Mouse (Mus musculus) brown adipose tissue, adult 24 weeks (tissue): ENCODE measurements around the gene Rhod. TPM values are rescaled to one million over a fixed set of nuclear protein-coding genes. Genes with fewer than 3 reads are reported as not detected.
A peak's percentile ranks its signal among the peaks of the same experiment; 100 is the strongest.

ENCODE experiments used
- H3K27ac ChIP-seq: fragments of 200-500 bp; replicated peaks from 2 replicates; pipeline ENCODE4 v1.5.1; 2012; ENCODE audit warnings: low read depth, mild to moderate bottlenecking, low read length
- H3K4me1 ChIP-seq: fragments of 200-500 bp; 2 replicates; pipeline ENCODE4 v1.6.1; 2012; ENCODE audit warnings: low read length, mixed read lengths; ENCODE audit not compliant: control insufficient read depth, insufficient read depth, insufficient read length
- H3K4me3 ChIP-seq: fragments of 200-500 bp; 2 replicates; pipeline ENCODE4 v1.5.1; 2012; ENCODE audit warnings: low read depth, mild to moderate bottlenecking, low read length, moderate library complexity; ENCODE audit not compliant: insufficient read depth
- polyA plus RNA-seq: library from polyadenylated mRNA; stranded (reverse); fragments of >200 nt; gene quantifications from 2 replicates; pipeline ENCODE4 v1.2.4, GENCODE M21; 2012; ENCODE audit not compliant: missing spikeins, insufficient read depth, insufficient read length

Rhod gene
- 4.3 and 4.5 TPM in 2 replicates for polyA plus RNA-seq

DNA sequence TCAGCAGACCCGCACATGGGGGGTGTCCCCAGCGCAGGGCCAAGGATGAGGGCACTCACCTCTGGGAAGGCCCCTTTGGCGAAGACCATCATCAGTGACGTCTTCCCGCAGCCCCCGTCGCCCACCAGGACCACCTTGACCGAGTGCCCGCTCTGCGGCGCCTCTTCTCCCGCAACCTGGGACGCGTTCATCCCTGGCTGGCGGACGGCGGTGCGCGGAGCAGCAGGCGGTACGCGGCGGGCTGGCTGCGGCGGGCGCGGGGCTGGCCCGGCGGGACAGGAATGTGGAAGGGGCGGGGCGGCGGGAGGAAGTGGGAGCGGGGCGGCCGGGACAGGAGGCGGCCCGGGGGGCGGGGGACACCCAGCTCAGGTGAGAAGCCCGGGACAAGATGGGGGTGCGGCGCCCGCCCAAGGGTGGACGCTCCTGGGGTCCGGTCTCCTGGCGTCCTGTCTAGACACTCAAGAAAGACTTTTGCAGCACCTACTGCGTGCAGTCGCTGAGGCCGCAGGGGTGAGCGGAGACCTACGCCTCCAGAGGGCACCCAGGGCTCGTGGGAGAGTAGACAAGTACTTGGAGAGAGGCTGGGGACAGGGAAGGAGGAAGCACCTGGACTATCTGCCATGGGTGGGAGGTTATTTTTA lies at the start of gene Rhod:
Gene Rhod, minus strand, starts transcription at position 272 of the 641 bp plus-strand sequence.
- H3K4me3 ChIP-seq: peak within 1 kb of the TSS; percentile 78
- H3K4me1 ChIP-seq: peaks cover 8% of the 10 kb centered on the region
- H3K27ac ChIP-seq: no peak within 1 kb of the TSS

DNA sequence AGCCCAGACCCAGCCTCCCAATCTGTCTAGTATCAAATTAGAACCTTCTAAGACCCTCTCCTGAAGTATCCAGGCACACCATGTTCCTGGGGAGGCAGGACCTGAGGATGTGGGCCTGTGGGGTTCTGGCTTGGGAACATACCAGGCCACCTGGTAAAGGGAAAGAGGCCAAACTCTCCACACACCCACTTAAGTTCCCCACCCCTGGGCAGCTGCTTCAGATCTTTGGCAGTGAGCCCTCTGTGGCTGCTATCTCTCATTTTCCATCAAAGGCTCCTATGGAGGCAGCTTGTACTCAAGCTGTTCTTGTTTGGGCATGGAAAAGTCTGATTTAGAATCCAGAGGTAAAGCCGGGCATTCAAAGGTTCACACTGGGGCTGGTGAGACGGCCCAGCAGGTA lies 48.6 kb upstream of the Rhod start:
- no peak overlapping the region for H3K4me3 ChIP-seq
- H3K4me1 ChIP-seq: peaks cover 2% of the 10 kb centered on the region; the same call in 1 of the 2 replicates
- no peak overlapping the region for H3K27ac ChIP-seq

DNA sequence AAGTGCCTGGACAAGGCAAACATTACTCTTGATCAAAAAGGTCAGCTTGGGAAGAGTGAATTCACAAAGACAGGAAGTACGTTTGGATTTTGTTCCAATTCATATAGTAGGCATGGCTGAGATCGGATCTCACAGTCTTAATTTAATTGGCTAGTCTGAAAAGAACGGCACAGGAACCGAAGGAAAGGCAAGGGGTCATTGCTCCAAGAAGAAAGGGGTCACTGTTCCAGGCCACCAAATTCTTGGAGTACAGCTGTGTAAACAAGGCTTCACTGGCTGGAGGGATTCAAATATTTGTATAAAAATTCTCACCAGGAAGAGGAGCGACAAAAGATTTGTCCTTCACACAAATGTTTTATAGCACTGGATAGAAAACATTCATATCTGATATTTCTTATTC lies 45.8 kb upstream of the Rhod start:
- H3K4me3 ChIP-seq: no peak overlapping the region
- peaks cover 2% of the 10 kb centered on the region; the same call in 1 of the 2 replicates for H3K4me1 ChIP-seq
- H3K27ac ChIP-seq: no peak overlapping the region

DNA sequence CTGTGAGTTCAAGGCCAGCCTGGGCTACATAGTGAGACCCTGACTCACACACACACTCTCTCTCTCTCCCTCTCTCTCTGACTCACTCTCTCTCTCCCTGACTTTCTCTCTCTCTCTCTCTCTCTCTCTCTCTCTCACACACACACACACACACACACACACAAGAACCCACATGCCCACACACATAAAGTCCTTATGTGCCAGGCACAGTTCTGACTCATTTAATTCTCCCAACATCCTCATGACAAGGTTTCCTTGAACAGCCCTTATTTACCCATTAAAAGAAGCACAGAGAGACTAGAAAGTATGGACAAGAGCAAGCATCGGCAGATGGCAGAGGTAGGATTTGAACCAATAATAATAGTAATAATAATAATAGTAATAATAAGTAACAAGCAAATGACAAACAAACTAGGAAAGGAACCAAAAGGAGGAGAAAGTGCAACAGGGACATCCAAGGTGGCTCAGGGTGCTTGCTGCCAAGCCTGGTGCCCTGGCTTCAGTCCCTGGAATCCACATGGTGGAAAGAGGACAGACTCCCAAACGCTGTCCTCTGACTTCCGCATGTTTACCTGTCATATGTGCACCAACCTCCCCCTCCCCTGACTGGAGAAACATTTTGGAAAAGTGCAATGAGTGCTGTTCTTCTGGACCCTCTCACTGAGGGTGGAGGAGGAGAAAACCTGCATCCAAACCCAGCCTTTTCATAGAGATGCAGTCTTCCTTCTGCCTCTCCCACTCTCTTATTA lies 43.1 kb upstream of the Rhod start:
- H3K27ac ChIP-seq: peak overlapping the region; percentile 56
- H3K4me3 ChIP-seq: no peak overlapping the region
- H3K4me1 ChIP-seq: peaks cover 6% of the 10 kb centered on the region; the same call in 1 of the 2 replicates

DNA sequence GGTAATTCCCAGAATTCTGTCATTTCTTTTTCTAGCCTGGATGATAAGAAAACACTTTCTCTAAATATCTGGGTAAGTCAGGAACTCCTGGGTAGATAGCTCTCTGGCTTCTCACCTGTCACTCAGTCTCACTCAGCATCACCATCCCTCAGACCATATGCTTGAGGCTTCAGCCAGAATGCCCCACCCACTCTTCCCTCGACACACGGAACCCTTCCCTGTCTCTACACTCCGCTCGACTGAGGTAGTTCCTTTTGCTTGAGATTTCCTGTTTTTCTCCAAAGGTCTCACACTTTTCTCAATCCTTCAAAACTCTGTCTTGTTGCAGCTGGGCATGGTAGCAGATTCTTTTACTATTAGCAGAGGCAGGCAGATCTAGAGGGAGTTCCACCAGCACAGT lies 42.1 kb upstream of the Rhod start:
- Histone ChIP-seq H3K4me1 (peaks cover 6% of the 10 kb centered on the region; the same call in 1 of the 2 replicates), H3K27ac (no peak overlapping the region), H3K4me3 (no peak overlapping the region)

DNA sequence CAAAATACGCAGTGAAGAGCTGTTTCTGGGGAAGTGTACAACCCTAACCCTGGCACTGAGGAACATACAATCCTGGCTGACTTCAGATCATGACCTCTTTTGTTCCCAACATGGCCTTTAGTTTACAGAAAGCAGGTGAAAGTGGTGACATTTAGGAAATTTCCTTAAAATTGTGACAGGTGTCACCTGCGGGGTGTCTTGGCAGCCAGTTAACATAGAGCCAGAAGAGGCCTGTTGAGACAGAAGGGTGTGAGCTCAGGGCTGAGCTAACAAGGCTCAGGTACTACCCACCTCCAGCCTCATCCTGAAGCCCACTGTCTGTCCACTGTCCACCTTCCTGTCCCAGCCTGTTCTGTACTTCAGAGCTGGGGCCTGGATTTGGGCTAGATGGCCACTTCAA lies 40.8 kb upstream of the Rhod start:
- no peak overlapping the region for H3K27ac ChIP-seq
- H3K4me1 ChIP-seq: peaks cover 6% of the 10 kb centered on the region; the same call in 1 of the 2 replicates
- no peak overlapping the region for H3K4me3 ChIP-seq

DNA sequence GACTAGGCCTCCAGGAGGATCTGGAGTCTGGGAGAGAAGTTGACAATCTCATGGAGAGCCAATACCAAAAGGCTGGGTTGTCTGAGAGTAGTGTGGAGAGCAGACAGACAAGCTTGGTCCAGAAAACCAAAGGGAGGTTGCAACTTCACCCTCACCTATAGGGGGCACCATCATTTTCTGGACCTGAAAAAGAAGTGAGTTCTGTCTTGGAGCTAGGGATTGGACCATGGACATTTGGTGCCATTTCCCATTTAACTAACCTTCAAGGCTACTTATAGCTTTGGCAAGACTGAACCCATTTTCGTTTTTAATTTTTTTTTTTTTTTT lies 38.9 kb upstream of the Rhod start:
- Histone ChIP-seq H3K27ac (no peak overlapping the region), H3K4me1 (peaks cover 6% of the 10 kb centered on the region; the same call in 1 of the 2 replicates), H3K4me3 (no peak overlapping the region)

DNA sequence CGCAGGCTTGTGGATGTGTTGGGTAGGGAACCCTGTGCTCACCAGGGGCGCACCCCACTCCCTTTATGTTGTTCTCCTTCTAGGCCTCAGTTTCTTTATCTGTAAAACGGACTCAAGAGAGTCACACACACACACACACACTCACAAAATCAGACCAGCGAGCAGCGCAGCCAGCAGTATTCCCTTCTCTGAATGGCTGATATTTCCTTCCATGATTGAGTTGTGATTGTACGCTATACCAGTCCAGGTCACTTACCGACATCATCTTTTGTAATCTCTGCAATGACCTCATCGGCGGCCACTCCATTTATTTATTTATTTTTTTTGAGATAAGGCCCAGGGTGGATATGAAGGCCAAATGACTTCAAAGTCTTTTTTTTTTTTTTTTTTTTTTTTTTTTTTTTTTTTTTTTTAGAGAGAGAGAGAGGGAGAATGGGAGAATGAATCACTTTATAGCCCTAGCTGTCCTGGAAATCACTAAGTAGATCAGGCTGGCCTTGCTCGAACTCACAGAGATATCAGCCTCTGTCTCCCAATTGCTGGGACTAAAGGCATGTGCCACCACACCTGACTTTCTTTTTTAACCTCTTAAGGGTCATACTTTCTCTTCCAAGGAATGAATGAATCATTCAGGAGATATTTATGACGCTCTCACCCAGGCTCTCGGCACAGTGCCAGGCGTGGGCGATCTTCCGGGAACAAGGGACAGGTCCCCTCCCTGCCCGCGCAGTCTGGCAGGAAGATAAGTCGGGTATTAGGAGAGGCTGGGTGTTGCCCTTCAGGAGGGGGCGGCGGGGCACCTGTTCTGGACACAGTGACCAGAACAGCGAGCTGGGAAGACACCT lies 38.3 kb upstream of the Rhod start, which contains the start of gene Syt12:
Gene Syt12, minus strand, starts transcription at position 103 of the 845 bp plus-strand sequence.
- peaks cover 4% of the 10 kb centered on the region; the same call in 1 of the 2 replicates for H3K4me1 ChIP-seq
- H3K4me3 ChIP-seq: peak within 1 kb of the TSS; percentile 58
- H3K27ac ChIP-seq: no peak within 1 kb of the TSS

DNA sequence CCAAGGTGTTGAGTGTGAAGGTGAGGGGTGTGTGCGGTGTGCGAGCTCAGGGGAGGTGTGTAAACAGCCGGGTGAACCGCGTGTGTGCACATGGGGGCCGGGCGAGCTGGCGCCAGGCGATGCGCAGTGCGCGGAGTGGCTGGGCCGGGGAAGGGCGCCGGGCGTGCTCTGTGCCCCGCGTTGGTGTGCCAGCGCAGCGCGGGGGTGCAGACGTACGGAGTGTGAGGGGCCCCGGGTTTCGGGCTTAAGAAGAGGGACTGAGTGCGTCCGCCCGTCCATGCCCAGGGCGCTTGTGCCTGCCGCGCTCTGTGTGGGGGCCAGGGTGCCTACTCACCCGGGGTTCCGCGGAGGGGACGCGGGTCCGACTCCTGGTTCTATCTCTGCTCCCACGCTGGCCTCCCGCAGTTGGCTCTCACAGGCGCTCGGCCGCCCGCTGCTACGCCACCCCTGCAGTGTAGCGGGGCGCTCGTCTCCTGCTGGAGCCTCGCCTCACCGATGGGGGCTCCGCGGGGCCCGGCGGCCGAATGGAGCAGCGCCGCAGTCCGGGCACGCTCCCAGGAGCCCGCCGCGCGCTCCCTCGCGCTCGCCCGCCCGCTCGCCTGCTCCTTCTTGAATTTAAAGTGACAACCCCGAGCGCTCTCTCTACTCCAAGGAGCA lies 37.5 kb upstream of the Rhod start:
- H3K4me3 ChIP-seq: peak overlapping the region; percentile 58
- H3K27ac ChIP-seq: no peak overlapping the region
- peaks cover 4% of the 10 kb centered on the region; the same call in 1 of the 2 replicates for H3K4me1 ChIP-seq

DNA sequence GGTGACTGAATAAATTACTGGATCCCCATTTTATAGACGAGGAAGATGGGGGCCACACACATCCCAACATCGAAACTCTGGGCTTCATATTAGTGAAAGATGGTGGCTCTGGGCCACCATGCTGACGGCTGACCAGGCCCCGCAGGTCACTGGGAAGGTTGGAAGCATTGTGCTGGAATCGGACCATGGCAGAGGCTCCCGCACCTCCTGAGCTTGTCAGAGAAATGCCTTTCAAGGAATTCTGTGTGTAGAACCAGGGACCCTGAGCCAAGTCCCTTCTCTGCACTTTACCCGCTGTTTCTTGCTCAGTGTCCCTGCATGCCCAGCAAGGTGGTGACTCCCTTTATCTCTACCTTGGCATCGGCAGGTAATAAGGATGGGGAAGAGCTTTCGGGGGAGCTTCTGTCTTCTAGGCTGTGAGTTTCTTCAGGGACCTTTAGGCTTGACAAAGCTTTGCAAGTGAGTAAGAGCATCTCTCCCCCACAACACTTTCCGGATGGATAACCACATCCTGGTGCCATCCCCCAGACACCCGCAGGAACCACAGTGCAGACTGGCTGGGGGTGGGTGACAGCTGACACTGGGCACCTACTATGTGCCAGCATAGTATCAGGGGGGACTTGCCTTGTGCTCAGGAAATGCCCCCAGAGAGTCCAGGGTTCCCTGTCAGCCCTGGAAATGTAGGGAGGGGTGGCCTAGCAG lies 36.1 kb upstream of the Rhod start:
- Histone ChIP-seq H3K4me3 (no peak overlapping the region), H3K27ac (no peak overlapping the region), H3K4me1 (peaks cover 4% of the 10 kb centered on the region; the same call in 1 of the 2 replicates)

DNA sequence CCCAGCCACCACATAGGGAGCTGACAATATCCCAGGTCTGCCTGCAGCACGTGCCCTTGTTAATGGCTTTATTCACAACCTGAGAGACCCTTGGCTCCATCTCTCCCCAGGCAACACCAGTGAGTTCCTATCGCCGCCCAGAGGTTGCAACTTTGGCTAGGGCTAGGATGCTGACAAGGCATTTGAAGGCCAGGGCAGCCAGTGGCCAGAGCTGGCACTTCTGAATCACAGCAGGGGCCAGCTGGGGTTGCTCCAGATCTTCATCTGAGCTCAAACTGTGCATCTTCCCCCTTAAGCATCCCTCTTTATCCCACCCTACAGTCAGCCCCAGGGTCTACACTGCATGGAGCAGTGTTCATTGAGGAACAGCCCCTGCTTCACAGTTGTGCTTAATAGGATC lies 35.5 kb upstream of the Rhod start:
- H3K4me3 ChIP-seq: no peak overlapping the region
- peaks cover 4% of the 10 kb centered on the region; the same call in 1 of the 2 replicates for H3K4me1 ChIP-seq
- no peak overlapping the region for H3K27ac ChIP-seq

DNA sequence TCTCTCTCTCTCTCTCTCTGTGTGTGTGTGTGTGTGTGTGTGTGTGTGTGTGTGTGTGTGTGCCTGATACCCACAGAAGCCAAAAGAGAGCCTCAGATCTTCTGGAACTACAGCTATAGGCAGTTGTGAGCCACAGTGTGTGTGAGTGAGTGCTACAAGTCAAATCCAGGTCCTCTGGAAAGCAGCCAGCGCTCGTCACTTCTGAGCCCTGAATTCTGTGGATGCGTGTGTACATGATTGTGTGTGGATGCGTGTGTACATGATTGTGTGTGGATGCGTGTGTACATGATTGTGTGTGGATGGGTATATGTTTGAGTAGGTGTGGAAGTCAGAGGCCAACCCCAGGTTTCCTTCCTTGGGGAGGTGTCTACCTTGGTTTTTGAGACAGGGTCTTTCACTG lies 34.3 kb upstream of the Rhod start:
- peaks cover 4% of the 10 kb centered on the region; the same call in 1 of the 2 replicates for H3K4me1 ChIP-seq
- H3K4me3 ChIP-seq: no peak overlapping the region

DNA sequence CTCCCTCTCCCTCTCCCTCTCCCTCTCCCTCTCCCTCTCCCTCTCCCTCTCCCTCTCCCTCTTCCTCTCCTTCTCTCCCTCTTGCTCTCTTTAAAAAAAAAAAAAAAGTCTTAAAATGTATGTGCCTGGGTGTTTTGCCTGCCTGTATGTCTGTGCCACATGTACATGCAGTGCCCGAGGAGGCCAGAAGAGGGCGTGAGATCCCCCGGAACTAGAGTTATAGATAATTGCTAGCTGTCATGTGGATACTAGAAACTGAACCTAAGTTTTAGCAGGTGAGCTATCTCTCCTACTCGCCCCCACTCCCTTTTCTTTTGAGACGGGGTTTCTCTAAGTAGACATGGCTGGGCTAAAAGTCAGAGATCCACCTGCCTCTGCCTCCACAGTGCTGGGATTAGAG lies 29.1 kb upstream of the Rhod start:
- no peak overlapping the region for H3K27ac ChIP-seq
- H3K4me1 ChIP-seq: no peaks in the 10 kb centered on the region

More for the DNA sequence above, 34.3 kb upstream of the Rhod start:
- no peak overlapping the region for H3K27ac ChIP-seq

DNA sequence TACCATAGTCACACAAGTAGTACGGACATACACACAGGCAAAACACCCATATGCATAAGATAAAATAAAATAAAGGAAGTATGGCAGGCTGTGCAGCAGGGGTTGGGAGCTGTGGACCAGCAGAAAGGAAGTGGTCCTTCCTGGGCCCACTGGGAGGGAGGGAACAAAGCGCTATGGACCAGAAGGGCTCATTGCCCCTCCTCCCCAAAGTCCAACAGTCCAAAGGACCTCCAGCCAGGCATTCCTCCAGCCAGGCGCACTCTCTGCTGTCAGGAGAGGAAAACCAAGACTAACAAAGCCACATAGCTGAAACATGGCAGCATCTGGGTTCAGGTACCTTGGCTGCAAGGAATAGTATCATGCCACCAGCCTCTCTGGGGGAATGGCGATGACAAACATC lies 25.4 kb upstream of the Rhod start:
- H3K4me3 ChIP-seq: no peak overlapping the region
- no peak overlapping the region for H3K27ac ChIP-seq
- no peaks in the 10 kb centered on the region for H3K4me1 ChIP-seq

More for the DNA sequence above, 29.1 kb upstream of the Rhod start:
- H3K4me3 ChIP-seq: no peak overlapping the region
